Mouse (Mus musculus) limb, embryonic 14.5 days (tissue): ENCODE data around the gene Dcst2. TPM values are rescaled to one million over a fixed set of nuclear protein-coding genes. Genes with fewer than 3 reads are reported as not detected.

Experiments
- ATAC-seq: fragments of 200-750 bp; cut with Nextera tagmentation; 2 replicates; pipeline ENCODE4 v1.8.0; 2017; ENCODE audit warnings: low read depth, moderate number of reproducible peaks, moderate TSS enrichment; ENCODE audit not compliant: low FRiP score
- DNase-seq: peaks from one replicate; pipeline ENCODE4 v3.0.0-alpha.2; 2015; ENCODE audit warnings: low spot score
- H3K27ac ChIP-seq: fragments of 300-500 bp; sonication (generic); replicated peaks from 2 replicates; pipeline ENCODE4 v1.5.1; 2014; ENCODE audit warnings: low read depth, mild to moderate bottlenecking, low read length, moderate library complexity, mixed read lengths
- H3K27me3 ChIP-seq: fragments of 300-500 bp; sonication (generic); 2 replicates; pipeline ENCODE4 v1.6.1; 2014; ENCODE audit warnings: low read length, mixed read lengths; ENCODE audit not compliant: control insufficient read depth, insufficient read depth
- H3K36me3 ChIP-seq: fragments of 300-500 bp; sonication (generic); 2 replicates; pipeline ENCODE4 v1.6.1; 2014; ENCODE audit warnings: mild to moderate bottlenecking, low read length, moderate library complexity, mixed read lengths; ENCODE audit not compliant: control insufficient read depth, insufficient read depth
- H3K4me1 ChIP-seq: fragments of 300-500 bp; sonication (generic); 2 replicates; pipeline ENCODE4 v1.6.1; 2014; ENCODE audit warnings: antibody characterized with exemption, low read length, mixed read lengths; ENCODE audit not compliant: control insufficient read depth, insufficient read depth
- H3K4me2 ChIP-seq: fragments of 300-500 bp; sonication (generic); replicated peaks from 2 replicates; pipeline ENCODE4 v1.6.1; 2014; ENCODE audit warnings: low read depth, mild to moderate bottlenecking, low read length, moderate library complexity; ENCODE audit not compliant: severe bottlenecking
- H3K4me3 ChIP-seq: fragments of 300-500 bp; sonication (generic); replicated peaks from 2 replicates; pipeline ENCODE4 v1.5.1; 2014; ENCODE audit warnings: low read length
- H3K9ac ChIP-seq: fragments of 300-500 bp; sonication (generic); 2 replicates; pipeline ENCODE4 v1.6.1; 2014; ENCODE audit warnings: mild to moderate bottlenecking, low read depth, low read length, moderate library complexity; ENCODE audit not compliant: severe bottlenecking
- H3K9me3 ChIP-seq: fragments of 300-500 bp; sonication (generic); 2 replicates; pipeline ENCODE4 v1.6.1; 2016; ENCODE audit warnings: low read length; ENCODE audit not compliant: control insufficient read depth
- POLR2A ChIP-seq: fragments of 200-500 bp; IDR thresholded peaks from 2 replicates; pipeline ENCODE4 v1.8.0; 2012; ENCODE audit warnings: inconsistent platforms, mild to moderate bottlenecking, moderate library complexity, borderline replicate concordance; ENCODE audit not compliant: insufficient read depth, insufficient read length; ENCODE audit errors: extremely low read depth
- WGBS: fragments of 180-500 bp; shearing (Covaris S2); extraction: QIAGEN DNeasy Blood & Tissue Kit; methylation state at CpG from one replicate; pipeline ENCODE4 v1.1.7; 2014; 5-methylcytosine and 5-hydroxymethylcytosine counted together
- polyA plus RNA-seq, 2 experiments: library from polyadenylated mRNA; depleted of rRNA in 1 of 2; stranded (reverse) in 1 of 2; unstranded in 1 of 2; fragments of >200 nt; fragmentation: Nextera tagmentation in 1 of 2; extraction: Ambion mirVana in 1 of 2; gene quantifications; 2 replicates each; pipeline versions ENCODE4 v1.2.1 to v1.2.3; 2012 to 2014

The Dcst2 gene
- polyA plus RNA-seq, 2 experiments: 0.26 to 0.63 TPM

DNA sequence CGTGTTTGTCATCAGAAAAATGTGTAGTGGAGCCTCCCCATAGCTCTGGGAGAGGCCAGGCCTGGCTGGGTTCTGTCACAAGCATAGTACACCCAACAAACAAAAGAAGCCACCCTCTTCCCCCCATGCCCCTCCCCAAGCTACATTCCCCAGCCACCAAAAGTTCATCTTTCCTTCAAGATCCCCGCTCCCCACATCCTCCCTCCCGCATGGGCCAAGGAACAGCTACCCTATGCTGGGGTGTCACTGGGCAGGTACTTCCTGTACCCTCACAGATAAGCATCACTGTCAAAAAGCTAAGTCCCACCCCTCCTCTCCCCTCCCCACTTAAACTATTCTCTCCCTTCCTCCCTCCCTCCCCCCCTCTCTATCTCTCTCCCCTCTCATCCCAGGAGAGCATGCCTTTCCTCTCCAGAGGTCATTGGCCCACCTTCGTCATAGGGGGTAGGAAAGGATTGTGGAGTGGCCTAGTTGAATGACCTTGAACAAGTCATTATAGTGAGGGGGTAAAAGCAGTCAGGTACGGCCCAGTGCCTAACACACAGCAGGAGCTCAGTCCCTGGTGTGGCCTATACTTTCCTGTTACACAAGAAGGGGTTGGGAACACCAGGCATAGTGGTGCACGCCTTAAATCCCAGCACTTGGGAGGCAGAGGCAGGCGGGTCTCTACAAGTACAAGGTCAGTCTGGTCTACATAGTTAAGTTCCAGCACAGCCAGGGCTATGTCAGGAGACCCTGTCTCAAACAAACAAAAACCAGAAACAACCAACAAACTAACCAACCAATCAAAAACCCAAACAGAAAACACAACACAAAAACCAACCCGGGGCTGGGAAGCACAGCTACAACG, 20.5 kb downstream of the Dcst2 start:
- H3K4me1 ChIP-seq: peaks cover 19% of the 10 kb centered on the region
- no peak overlapping the region for H3K4me2 ChIP-seq
- WGBS: 86% methylated on average over 9 of the region's 9 CpGs

DNA sequence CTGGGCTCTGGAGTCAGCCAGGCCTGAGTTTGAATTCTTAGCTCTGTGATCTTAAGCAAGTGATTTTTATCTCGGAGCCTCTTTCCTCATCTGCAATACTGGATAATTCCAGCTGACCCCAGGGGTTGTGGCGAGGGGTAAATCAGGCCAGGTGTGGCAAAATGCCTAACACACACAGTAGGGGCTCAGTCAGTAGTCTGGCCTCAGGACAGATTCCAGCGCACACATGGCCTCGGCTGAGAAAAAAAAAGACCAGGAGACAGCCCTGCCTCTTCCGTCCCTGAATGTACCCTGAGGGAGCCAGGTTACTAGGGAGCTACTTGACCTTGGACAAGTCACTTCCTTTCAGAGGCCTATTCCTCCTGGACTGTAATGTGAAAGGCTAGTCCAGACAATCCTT, 21.2 kb downstream of the Dcst2 start:
- Histone ChIP-seq H3K4me2 (no peak overlapping the region), H3K9ac (no peak overlapping the region), H3K36me3 (no peaks in the 10 kb centered on the region), H3K27me3 (no peaks in the 10 kb centered on the region), H3K4me1 (peaks cover 17% of the 10 kb centered on the region), H3K27ac (no peak overlapping the region), H3K4me3 (no peak overlapping the region), H3K9me3 (no peaks in the 10 kb centered on the region)
- TF ChIP-seq POLR2A: no peak
- DNase-seq: no peak
- WGBS: 85% methylated on average over 5 of the region's 5 CpGs
- ATAC-seq: no peak

More for the DNA sequence above, 20.5 kb downstream of the Dcst2 start:
- Histone ChIP-seq H3K27ac (no peak overlapping the region), H3K27me3 (no peaks in the 10 kb centered on the region), H3K9me3 (no peaks in the 10 kb centered on the region), H3K9ac (no peak overlapping the region), H3K4me3 (no peak overlapping the region), H3K36me3 (no peaks in the 10 kb centered on the region)
- DNase-seq (no peak), ATAC-seq (no peak)
- no peak for TF ChIP-seq POLR2A

DNA sequence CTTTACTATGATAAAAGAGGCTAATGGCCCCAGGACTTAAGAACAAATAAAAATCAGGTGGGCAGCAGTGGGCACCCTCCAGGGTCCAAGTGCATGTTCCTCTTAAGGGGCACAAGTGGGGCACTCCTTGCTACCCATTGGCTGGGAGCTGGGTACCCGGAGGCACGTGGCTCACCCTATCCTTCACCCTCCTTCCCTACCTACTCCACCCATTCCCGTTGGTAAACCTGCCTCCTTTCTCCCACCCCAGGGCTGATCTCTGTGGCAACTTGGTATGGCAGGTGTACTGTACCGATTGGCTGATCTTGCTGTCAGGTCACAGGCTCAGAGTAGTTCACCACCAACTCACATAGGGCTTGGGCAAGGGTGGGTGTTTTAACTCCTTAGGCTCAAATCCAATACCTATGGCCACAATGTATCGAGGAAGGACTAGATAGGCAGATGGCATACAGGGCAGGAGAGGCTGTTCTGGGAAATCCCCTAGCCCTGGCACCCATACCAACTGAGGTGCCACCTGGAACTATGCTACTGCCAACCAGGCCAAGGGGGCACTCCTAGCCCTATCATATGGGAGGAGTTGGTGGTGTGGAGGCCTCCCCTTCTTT, 22.0 kb downstream of the Dcst2 start:
- Histone ChIP-seq H3K4me2 (no peak overlapping the region), H3K9me3 (no peaks in the 10 kb centered on the region), H3K4me1 (peaks cover 12% of the 10 kb centered on the region), H3K36me3 (no peaks in the 10 kb centered on the region), H3K9ac (no peak overlapping the region), H3K27ac (no peak overlapping the region), H3K4me3 (no peak overlapping the region), H3K27me3 (no peaks in the 10 kb centered on the region)
- WGBS: 87% methylated on average over 5 of the region's 5 CpGs
- TF ChIP-seq POLR2A: no peak
- ATAC-seq (no peak), DNase-seq (no peak)

DNA sequence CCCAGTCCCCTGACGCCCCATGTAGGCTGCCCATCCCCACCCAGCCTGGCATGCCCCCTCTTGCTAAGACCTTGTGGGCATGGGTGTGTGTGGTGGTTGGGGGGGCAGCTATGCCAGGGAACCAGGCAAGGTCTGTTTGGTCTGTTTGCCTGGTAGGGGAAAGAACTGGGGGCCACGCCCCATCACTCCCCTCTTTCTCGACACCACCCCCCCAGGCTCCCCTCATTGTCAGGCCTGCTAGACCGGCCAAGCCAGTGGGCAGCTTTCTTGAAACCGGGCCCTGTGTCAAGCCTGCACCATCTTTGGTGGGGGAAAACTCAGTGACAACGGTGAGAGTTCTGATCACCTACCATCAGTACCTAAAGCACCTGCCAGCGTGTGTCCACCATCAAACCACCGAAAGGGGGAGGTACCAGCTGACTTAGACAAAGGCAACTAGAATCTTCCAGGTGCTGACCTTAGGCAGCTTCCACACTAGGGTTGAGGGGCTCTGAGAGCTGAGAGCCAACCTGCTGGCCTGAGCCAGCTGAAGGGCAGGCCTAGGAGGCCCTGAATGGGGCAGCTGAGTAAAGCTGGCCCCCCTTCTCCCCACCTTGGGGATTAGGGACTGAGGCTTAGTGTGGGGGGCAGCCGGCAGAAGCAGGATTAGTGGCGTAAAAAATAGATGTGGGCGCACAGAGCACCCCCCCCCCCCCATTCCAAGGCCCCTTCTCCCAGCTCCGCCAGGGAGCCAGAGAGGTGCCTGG, 22.7 kb downstream of the Dcst2 start:
- H3K36me3 ChIP-seq: no peaks in the 10 kb centered on the region
- no peak overlapping the region for H3K9ac ChIP-seq
- peaks cover 8% of the 10 kb centered on the region for H3K4me1 ChIP-seq
- 63% methylated on average over 11 of the region's 12 CpGs for WGBS
- ATAC-seq: no peak
- H3K27ac ChIP-seq: no peak overlapping the region
- no peak overlapping the region for H3K4me3 ChIP-seq
- TF ChIP-seq POLR2A: no peak
- H3K4me2 ChIP-seq: no peak overlapping the region
- H3K27me3 ChIP-seq: no peaks in the 10 kb centered on the region
- no peak for DNase-seq
- H3K9me3 ChIP-seq: no peaks in the 10 kb centered on the region

DNA sequence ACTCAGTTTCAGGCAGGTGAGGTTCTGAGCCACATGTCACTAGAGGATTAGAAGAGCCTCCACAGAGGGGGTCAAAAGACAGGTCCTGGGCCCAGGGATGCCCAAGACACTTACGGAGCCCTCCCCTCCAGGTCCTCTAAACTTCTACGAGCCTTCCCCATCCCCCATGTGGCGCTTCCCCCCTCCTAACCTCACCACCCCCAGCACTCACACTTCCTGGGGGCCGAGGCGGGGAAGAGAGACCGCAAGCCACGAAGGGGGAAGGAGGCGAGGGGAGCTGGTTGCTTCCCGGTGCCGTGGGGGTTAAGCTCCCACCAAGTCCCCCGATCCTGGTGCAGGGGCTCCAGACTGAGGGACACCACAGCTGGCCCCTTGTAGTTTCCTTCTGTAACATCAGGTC, 23.7 kb downstream of the Dcst2 start:
- DNase-seq: no peak

More for the DNA sequence above, 23.7 kb downstream of the Dcst2 start:
- H3K9me3 ChIP-seq: no peaks in the 10 kb centered on the region
- H3K4me3 ChIP-seq: no peak overlapping the region
- no peak for TF ChIP-seq POLR2A
- H3K9ac ChIP-seq: 0 out of 2 replicates have a peak overlapping the region, but pooled peaks have one; percentile 1
- no peak for ATAC-seq
- no peaks in the 10 kb centered on the region for H3K27me3 ChIP-seq
- WGBS: 54% methylated on average over 7 of the region's 11 CpGs
- no peaks in the 10 kb centered on the region for H3K36me3 ChIP-seq
- H3K4me1 ChIP-seq: peaks cover 8% of the 10 kb centered on the region
- no peak overlapping the region for H3K27ac ChIP-seq
- no peak overlapping the region for H3K4me2 ChIP-seq
